Mouse (Mus musculus) embryonic fibroblast, embryonic 13.5 days (primary cell): ENCODE data around the gene Cdkl2.

Experiments
- CTCF ChIP-seq: IDR thresholded peaks from 2 replicates; pipeline ENCODE4 v1.5.1; 2011; ENCODE audit warnings: mild to moderate bottlenecking, control low read depth, low read length, moderate library complexity, borderline replicate concordance; ENCODE audit not compliant: insufficient read depth
- POLR2A ChIP-seq: IDR thresholded peaks from 2 replicates; pipeline ENCODE4 v1.6.1; 2011; ENCODE audit warnings: low read depth, mild to moderate bottlenecking, control low read depth, low read length, moderate library complexity

- TF ChIP-seq CTCF (no peak), POLR2A (no peak)
Observed at GRCm38 (mm10) chr5:91959986-91960385, 83.7 kb downstream of the Cdkl2 start.
